Mouse (Mus musculus) embryo, embryonic 10.5 days (tissue): ENCODE measurements at regions not wholly inside any gene's neighbourhood (a gene's known extent, or its start where the extent isn't known, plus 50 kb on each side); places are given as distances from the start of the nearest gene placed in this dataset.

Source experiments
- DNase-seq: peaks from one replicate; pipeline ENCODE4 v3.0.0-alpha.2; 2015; ENCODE audit warnings: low spot score

GRCm38 (mm10) chr13:40652916-40653315 lies 85.3 kb downstream of the Tfap2a start:
- no peak for DNase-seq

- DNase-seq, result peak; percentile 73
Measured at GRCm38 (mm10) chr13:40651056-40651455, 87.1 kb downstream of the Tfap2a start.

- DNase-seq, result peak; percentile 55
Measured at GRCm38 (mm10) chr13:40650036-40650709, 88.0 kb downstream of the Tfap2a start.

- DNase-seq, result no peak
Measured at GRCm38 (mm10) chr13:40649096-40650035, 88.8 kb downstream of the Tfap2a start.

- no peak for DNase-seq
Measured at GRCm38 (mm10) chr13:40646131-40646530, 92.0 kb downstream of the Tfap2a start.

- DNase-seq, result no peak
Measured at GRCm38 (mm10) chr13:40645646-40646045, 92.5 kb downstream of the Tfap2a start.

GRCm38 (mm10) chr13:40642931-40643330 lies 95.2 kb downstream of the Tfap2a start:
- DNase-seq, result peak; percentile 39

GRCm38 (mm10) chr13:40637269-40637668 lies 100.9 kb downstream of the Tfap2a start:
- DNase-seq, result no peak

GRCm38 (mm10) chr13:40617881-40618280 lies 120.3 kb downstream of the Tfap2a start:
- DNase-seq, result no peak

GRCm38 (mm10) chr13:40608526-40608925 lies 129.7 kb downstream of the Tfap2a start:
- no peak for DNase-seq

- DNase-seq, result peak; percentile 62
Measured at GRCm38 (mm10) chr13:40606405-40607271, 131.5 kb downstream of the Tfap2a start.

GRCm38 (mm10) chr13:40605686-40606404 lies 132.3 kb downstream of the Tfap2a start:
- no peak for DNase-seq

GRCm38 (mm10) chr13:40574981-40575745 lies 163.0 kb downstream of the Tfap2a start:
- no peak for DNase-seq

- no peak for DNase-seq
Measured at GRCm38 (mm10) chr13:40569461-40569860, 168.7 kb downstream of the Tfap2a start.

- no peak for DNase-seq
Measured at GRCm38 (mm10) chr13:40567821-40568220, 170.4 kb downstream of the Tfap2a start.

- no peak for DNase-seq
Measured at GRCm38 (mm10) chr13:40564351-40564750, 173.8 kb downstream of the Tfap2a start.

GRCm38 (mm10) chr13:40554368-40554767 lies 183.8 kb downstream of the Tfap2a start:
- no peak for DNase-seq

- no peak for DNase-seq
Measured at GRCm38 (mm10) chr13:40525501-40525900, 164.3 kb upstream of the Ofcc1 start.

- DNase-seq, result no peak
Measured at GRCm38 (mm10) chr13:40523115-40523514, 161.9 kb upstream of the Ofcc1 start.

- DNase-seq, result peak; percentile 7
Measured at GRCm38 (mm10) chr13:40518180-40518579, 156.9 kb upstream of the Ofcc1 start.

GRCm38 (mm10) chr13:40509290-40509689 lies 148.0 kb upstream of the Ofcc1 start:
- DNase-seq, result no peak
